Mouse (Mus musculus): ENCODE measurements at regions not wholly inside any gene's neighbourhood (a gene's known extent, or its start where the extent isn't known, plus 50 kb on each side); places are given as distances from the start of the nearest gene placed in this dataset.
A peak's percentile ranks its signal among the peaks of the same experiment; 100 is the strongest.

DNA sequence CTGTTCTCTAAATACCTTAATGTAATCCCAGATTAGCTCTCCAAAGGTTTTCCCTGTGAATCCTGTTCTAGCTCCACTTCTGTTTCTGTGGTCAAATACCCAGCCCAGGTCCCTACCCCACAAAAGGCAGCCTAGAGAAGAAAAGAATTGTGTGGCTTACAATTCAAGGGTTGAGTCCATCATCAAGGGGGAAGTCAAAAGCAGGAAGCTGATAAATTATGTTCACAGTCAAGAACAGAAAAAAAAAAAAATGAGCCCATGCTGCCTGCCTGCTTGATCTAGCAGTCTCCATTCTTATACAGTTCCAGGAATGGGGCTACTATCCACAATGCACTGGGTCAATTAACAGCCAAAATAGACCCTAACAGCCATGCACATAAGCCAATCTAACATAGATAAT, 285.7 kb downstream of the Actr3 start:
- DNase-seq, result no peak

DNA sequence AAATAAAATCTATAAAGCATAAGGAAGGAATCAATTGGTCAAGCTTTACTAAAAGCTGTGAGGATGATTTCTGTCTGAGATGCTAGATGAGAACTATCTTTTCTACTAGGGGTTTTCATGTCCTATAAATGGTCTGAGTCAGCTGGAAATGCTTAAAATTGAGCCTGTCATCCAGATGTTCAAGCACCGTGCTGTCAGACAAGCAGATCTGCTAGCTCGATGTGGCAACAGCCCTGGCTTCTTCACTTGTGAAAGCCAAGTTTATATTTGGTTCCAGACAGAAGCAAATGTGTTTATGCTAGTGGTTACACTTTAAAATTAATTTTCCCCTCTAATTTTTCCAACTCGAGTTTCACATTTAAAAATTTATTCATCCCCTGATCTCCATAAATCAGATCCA, 311.7 kb downstream of the Actr3 start:
- no peak for DNase-seq

DNA sequence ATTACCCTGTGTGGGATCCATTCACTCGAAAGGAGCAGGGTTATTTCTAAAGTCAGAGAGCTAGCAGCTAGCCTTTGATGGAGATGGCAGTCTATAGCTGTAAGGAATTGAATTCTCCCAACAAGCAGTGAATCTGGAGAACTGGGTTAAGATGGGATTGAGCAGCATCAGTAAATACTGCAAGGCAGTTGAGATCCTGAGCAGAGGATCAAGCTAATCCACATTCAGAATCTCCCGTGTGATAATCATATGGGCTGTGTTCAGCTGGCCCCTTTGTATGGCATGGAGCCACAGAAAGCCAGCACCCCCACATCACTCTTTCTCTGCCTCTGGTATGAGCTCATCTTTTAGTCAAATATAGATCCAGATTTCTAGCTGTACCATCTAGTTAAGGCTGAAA, 334.9 kb downstream of the Actr3 start:
- no peak for DNase-seq

DNA sequence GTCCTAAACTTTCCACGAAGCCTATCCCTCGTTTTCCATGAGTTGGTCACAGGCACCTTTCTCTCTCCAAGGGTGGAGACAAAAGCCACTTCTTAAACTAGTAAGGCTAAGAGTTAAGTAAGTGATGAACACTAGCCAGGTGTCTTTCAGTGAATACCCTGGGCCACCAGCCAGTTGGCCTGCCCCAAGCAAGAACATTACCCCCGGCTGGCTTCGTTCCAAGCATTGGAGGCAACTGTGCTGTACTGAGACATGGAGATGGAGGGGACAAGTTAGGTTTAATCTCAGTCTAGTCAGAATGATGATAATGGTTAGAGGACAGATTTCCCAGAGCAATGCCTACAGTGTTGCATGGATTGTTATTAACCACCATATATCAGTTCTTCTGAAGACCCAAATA, 350.6 kb downstream of the Actr3 start:
- DNase-seq, result no peak

DNA sequence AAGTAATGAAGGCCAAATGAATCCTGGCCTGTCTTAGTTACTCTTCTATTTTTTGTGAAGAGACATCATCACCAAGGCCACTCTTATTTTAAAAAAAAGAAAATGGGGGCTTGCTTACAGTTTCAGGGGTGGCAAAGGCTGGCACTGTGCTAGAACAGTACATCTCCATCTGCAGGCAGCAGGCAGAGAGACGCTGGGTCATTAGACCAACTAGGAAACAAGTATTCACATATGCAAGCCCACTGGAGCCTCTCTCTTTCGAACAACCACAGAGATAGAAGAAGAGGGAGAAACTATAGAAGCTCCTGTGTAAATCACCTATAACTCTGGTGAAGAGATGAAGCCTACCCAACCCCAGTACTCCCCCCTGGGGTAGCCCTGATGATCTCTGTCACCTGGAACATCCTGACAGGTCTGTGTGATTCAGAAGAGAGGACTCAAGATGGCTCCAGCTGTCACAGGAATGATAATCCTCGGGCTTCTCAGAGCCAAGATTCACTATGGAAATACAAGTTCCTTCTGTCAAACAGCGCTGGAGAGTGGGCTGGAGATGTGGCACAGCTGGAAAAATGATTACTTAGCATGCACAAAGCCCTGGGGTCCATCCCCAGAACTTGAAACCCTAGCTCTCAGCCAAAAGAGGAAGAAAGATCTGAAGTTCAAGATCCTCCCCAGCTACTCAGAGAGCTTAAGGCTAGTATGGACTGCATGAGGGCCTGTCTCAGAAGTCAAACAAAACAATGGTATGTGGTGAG, 395.8 kb downstream of the Actr3 start:
- DNase-seq, result no peak

DNA sequence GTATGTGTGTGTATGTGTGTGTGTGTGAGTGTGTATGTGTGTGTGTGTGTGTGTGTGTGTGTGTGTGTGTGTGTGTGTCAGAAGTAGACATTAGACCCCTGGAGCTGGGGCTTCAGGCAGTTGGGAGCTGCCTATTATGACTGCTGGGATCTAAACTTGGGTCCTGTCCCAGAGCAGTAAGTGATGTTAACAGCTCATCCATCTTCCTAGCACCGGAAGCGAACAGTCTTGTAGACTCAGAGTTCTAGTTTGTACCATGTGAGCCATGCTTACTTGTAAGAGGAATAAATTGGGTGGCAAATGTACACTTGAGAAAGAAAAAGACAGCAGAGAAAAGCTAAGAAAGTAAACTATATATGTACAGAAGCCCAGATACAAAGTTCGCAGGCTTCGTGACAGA, 422.2 kb downstream of the Actr3 start:
- DNase-seq, result no peak

DNA sequence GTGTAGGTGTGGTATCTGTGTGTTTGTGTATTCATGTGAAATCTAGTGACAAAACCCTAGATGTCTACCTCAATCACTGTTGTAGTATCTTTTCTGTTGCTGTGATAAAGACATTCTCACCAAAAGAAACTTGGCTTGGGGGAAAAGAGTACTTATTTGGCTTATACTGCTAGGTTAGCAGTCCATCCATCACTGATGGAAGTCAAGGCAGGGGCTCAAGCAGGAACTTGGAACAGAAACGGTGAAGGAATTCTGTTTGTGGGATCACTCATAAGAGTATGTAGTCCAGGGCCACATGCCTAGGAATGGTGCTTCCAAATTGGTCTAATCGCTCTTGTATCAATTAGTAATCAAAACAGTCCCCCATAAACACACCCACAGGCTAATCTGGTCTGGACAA, 423.6 kb downstream of the Actr3 start:
- DNase-seq, result no peak

DNA sequence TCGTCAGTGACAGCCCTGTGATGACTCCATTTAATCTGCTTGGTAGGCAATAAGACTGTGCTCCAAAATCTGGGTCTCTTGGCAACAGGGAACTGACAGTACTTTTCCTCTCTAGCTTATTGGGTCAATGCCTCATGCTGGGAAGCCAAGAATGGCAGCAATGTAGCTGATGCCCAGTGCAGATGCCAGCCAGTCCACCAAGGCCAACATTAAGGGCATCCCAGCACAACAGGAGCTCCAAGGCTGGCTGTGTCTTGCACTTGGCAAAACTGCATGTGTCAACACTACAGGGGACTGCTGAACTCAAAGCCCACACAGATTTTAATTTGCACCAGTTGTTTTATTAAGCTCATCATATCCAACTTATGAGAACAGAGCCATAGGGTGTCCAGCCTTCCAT, 437.9 kb downstream of the Actr3 start:
- peak; percentile 76 for DNase-seq

DNA sequence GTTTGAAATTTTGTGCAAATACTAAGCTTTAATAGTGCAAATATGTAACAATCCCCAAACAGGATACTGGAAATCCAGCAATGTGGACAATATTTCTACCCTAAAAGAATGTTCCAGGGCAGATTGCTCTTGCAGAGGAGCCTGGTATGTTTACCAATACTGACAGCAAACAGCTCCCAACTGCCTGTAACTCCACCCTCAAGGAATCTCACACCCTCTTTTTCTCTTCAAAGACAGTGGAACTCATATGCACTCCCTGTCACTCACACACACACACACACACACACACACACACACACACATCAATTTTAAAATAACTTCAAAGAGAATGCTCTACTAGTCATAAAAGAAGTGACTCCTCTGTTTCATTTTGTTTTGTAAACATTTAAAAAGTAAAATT, 484.7 kb downstream of the Actr3 start:
- DNase-seq, result no peak

DNA sequence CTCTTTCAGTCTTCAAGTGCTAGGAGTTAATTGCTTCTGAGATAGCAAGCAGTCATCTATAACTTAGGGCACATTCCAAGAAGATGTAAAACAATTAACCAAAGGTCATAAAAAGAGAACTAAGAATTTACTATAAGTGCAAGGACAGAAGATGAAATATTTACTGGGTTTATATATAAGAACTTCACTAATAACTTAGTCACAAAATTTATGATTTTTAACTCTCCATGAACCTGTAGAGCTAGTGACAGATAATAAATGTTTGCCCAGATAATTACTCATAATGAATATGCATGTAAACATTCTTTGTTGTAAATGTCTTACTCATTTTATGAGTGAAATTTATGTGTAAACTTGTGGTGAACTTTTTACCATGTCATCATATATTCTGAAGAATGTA, 531.2 kb downstream of the Actr3 start:
- DNase-seq, result no peak

DNA sequence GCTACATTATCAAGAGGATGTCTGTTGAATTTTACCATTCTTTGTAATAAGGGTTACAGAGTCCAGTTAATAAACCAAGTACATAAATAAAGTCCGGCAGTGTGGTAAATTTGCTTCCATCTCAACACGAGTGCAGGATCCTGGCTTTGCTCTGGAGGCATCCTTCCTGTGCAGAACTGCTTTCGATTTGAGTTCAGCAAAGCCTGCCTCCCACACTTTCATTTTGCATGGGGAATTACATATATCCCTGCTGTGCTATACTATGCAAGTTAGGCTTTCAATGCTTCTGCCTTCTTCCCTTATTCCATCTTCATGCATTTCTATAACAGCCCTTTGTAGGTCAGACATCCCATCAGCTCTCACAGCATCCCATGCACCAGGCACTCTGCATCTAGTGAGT, 564.4 kb downstream of the Actr3 start:
- DNase-seq, result no peak

DNA sequence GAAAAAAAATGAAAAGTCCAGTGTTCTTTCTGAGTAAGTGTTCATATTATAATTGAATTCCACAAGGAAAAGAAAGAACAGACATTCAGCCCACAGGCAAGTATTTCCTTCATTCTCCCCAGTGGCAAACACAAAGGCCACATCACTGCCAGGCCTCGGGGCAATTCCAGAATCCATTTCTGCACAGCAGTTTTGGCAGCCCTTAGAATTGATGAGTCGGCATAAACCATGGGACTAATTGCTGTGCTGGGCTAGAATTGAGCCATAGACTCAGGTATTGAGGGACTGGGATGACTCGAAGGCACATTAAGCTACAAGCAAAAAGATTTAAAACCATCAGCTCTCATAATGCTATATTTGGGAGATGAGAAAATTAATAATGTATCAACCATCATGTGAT, 569.3 kb downstream of the Actr3 start:
- no peak for DNase-seq

DNA sequence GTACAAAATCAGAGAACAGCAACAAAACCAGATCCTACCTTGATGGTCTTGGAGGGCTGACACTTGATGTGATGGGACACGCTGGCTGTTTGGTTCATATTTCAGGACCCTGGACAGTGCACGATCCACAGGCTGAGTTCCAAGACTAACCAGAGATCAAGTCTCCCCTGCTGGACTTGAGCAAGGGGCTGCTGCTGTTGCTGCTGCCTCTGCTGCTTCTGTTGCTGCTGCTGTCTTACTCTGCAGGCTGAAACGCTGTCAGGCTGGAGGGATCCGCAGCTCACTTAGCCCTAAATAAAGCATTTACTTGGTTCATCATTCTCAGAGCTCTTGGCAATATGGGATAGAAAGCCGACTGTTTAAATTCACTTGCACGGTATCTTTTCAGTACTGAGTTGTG, 589.8 kb downstream of the Actr3 start:
- DNase-seq, result peak; percentile 8

DNA sequence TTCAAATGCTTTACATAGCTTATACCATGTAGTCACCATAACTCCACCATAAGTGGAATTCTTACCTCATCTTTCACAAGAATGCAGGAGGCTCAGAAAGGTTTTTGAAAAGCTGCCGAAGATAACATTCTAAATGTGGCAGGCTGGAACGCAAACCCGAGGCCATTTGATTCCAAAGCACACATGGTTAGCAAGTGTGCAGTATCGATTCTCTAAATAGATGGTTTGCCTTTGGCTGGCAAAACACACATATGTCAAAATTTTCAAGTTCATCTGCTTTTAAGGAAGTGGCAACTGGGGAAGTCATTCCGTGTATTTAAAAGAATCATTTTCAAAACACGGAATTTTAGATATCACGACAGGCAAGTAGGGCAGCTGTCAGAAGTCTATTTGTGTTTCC, 609.8 kb downstream of the Actr3 start:
- DNase-seq, result no peak

DNA sequence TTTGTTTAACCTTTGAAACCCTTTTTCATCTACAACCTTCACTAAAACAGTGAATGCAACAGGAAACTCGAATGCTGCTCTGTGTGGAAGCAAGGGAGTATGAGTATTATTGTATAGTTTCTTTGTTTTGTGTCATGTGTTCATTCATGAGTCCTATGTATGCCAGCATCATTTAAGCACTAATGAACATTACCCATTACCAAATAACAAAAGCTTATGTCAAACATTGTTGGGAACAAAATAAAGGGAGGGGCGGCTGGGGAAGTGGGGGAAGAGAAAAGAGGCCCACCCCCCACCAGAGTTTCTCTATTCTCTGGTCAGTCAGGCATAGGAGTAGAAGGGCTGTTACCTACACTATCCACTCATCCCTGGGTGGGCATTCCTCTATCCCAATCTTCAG, 642.5 kb downstream of the Actr3 start:
- no peak for DNase-seq

DNA sequence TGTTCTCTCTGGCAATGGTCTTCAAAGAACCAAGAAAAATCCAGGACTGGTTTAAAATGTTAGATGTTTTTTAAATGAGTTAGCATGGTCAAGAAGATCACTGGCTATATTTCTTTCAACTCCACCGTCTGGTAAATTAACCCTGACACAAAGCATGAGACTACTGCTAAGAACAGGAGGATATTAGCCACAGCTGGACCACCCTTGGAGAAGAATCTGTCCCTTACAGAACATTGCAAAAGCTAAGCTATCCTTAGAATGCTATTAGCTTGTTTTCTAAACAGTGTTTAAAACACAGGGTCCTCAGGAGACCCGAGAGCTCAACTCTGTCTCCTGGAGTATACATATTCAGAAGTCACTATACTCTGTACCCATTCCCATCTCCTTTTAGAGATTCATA, 644.9 kb downstream of the Actr3 start:
- DNase-seq, result no peak

DNA sequence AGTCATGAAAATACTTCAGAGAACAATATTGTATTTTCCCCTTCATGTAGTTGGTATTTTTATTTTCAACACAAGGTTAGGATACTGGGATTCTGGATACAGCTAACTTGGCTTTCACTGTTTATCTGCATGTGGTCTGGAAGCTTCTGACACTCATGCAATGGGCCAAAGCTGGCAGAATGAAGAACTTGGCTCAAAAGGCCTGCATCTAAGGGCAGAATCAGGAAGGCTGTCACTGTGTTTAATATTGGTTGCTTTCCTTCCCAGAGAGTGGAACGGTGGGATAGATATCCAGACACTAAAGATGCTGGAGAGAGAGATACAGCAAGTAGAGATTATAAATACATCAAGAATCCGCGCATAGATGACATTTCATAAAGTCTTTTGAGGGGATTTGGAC, 645.4 kb downstream of the Actr3 start:
- no peak for DNase-seq

DNA sequence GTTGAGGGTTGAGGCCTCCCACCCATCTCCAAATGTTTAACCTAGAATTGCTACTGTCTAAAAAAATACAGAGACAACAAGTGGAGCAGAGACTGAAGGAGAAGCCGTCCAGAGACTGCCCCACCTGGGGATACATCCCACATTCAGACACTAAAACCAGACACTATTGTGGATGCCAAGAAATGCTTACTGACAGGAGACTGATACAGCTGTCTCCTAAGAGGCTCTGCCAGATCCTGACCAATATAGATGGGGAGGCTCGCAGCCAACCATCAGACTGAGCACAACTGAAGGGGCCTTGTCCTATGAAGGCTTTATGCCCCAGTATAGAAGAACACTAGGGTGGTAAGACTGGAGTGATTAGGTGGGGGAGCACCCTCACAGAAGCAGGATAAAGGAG, 652.5 kb downstream of the Actr3 start:
- DNase-seq, result no peak

DNA sequence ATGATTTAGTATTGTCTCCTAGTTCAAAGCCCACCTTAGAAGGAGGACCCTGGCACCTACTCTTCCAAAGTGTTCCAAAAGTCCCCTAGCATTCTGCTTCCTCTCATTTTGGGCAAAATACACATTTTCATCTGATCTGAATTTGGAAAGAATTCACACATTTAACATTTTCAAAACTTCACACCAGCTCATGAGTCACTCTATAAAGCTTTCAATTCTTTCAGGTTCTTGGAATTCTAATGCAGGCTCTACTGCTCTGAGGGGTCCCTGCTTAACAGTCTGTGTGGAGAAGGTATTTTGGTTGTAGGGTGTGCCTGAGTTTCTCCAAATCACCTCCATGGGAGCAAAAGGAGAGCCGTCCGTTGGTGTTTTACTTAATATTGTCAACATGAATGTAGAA, 657.8 kb downstream of the Actr3 start:
- no peak for DNase-seq

DNA sequence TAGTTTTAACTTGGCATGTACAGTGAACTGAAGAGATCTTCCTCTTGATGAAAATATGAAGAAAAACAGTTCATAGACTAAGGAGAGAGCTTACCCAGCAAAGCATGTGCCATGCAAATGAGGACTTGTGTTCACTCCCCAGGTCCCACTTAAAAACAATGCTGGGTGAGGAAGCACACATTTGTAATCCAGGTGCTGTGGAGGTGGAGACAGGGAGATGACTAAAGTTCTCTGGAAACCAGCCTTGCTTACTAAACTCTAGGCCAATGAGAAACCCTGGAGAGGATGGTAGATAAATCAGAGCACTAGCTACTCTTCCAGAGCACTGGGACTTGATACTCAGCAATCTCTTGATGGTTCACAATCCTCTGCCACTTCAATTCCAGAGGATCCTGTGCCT, 678.8 kb downstream of the Actr3 start:
- DNase-seq, result no peak

DNA sequence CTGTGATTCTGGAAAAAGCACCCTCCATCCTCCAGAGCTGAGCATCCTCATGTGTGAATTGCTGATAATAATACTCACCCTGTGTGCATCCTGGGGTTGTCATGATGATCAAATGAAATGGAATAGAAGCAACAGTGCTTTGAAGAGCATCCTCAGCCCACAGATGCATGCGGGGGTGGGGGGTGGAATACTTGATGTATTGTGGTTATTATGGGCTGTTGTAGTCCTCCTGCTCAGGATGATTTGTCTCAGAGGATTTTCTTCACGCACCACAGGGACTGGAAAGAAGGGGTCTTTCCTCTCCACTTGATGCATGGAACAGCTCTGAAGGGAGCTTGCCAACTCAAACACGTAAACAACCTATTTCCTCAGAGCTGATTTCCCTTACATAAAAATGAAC, 694.4 kb upstream of the Dpp10 start:
- no peak for DNase-seq

DNA sequence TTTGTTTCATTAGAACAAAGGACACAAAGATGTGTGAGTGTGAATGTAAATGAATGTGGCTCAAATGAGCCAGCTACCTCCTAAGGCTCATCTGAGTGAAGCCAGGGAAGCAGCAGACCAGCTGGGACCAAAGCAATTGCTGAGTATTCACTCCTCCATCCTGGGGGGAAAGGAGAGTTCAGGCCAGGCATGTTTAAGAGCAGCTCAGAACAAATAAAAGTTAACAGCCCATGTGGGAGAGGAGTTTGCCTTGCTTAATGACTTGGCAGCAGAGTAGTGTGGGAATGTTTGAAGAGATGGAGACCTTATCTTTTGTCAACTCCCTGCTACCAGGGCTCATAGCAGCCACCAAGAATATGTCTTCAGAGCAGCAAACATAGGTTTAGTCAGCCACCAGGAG, 685.0 kb upstream of the Dpp10 start:
- no peak for DNase-seq

DNA sequence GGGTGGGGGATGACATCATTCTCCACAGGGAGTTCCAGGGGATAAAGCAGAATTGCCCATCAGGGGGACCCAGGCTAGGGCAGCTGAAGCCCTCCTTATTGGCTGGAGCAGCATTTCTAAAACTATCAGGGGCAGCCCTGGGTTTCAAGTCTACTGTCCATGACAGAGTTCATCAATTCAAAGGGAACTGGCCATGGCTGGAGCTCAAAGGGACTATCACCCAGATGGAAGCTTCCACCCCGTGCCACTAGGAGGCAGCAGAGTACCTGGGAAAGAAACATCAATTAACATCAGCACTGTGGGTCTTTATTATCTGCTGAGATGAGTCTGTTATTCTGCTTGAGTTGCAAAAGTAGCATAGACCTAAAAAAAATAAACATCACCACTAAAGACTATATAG, 672.7 kb upstream of the Dpp10 start:
- DNase-seq, result peak; percentile 43

DNA sequence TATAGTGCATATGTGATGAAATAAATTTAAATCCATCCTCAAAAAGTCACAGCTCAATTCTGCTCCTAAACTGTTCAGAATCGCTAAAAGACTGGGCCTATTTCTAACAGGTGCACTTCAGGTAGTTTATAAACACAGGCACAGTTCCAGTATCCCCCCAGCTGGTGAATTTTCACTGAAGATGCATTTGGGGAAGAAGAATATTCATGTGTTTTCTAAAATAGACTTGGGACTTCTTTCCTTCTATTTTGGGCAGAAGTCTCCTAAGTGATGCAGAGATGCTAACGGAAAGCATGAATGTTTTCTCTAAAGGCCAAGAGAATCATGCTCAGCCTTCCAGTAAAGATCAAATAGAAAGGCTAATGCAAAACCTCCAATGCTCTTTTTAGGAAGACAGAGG, 660.9 kb upstream of the Dpp10 start:
- no peak for DNase-seq

DNA sequence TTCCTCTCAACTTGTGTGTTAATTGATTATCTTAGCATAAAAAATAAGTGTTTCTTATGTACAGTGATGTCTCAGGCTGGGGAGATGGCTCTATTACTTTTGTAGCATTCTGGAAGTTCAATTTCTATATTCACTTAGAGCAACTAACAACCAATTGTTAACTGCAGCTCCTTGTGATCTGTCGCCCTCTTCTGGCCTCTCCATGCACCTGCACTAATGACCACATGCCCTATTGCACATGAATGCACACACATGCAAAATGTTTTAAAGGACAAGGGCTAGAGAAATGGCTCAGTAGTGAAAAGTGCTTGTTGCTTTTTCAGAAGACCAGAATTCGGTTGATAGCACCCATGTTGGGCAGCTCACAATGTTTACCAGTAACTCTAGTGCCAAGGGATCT, 629.1 kb upstream of the Dpp10 start:
- DNase-seq, result no peak

Data from adrenal gland, adult 2 months (tissue).